Mouse (Mus musculus): ENCODE measurements around the gene Fabp1. TPM values are rescaled to one million over a fixed set of nuclear protein-coding genes. Genes with fewer than 3 reads are reported as not detected.

Gene Fabp1
- total and polyA plus RNA-seq, 3 experiments, result not detected

GRCm38 (mm10) chr6:71166551-71167169, 33.0 kb upstream of the Fabp1 start:
- H3K4me3 ChIP-seq (replicated peaks in 1 of 3; ENCODE audit: low read depth in 2 of 3, low read length in 2 of 3, poor library complexity in 1 of 3), result no peak overlapping the region
- no peaks in the 10 kb centered on the region for H3K27me3 ChIP-seq (replicated peaks)
- peak overlapping the region; percentile 69; the same call in 1 of the 2 replicates for H3K4me2 ChIP-seq (ENCODE audit: insufficient read depth, low read depth, poor library complexity, severe bottlenecking)
- no peaks in the 10 kb centered on the region for H3K9me3 ChIP-seq (replicated peaks; ENCODE audit: low read length)
- H3K27ac ChIP-seq (ENCODE audit: insufficient read depth, low read depth), result no peak overlapping the region
- H3K4me1 ChIP-seq (ENCODE audit: control insufficient read depth in 1 of 2, insufficient read depth in 2 of 2), result peaks cover 7 to 28% of the 10 kb centered on the region in 2 experiments
- DNase-seq (ENCODE audit: extremely low read depth), result peak; percentile 90
- H3K9ac ChIP-seq (ENCODE audit: insufficient read depth, low read depth), result peak overlapping the region; percentile 16; the same call in 1 of the 2 replicates
- no peaks in the 10 kb centered on the region for H3K79me2 ChIP-seq (replicated peaks; ENCODE audit: control insufficient read depth, extremely low read depth, insufficient read depth, poor library complexity, severe bottlenecking)
- in situ Hi-C loops (cut with MboI; ENCODE audit: low pct_ligation_motif_present, low pct_unique_long_range_greater_than_20kb, low sequenced_read_pairs) (loop anchor here (10.0 kb wide), 1 partner anchor 98 kb away; no protein-coding TSS in a partner anchor), dilution Hi-C loops (cut with MboI; ENCODE audit: extremely low pct_ligation_motif_present, extremely low pct_unique_long_range_greater_than_20kb, low sequenced_read_pairs) (no loop called here)
- TF ChIP-seq POLR2AphosphoS2 (IDR thresholded peaks at IDR 0.05; ENCODE audit: low read depth, low read length), result no peak
- no peak for TF ChIP-seq MAZ (IDR thresholded peaks at IDR 0.05; ENCODE audit: low read depth, low read length)
- TF ChIP-seq HCFC1 (IDR thresholded peaks at IDR 0.05; ENCODE audit: low read depth, low read length), result no peak; the same call in 1 of the 2 replicates
- 0 out of 2 replicates have a peak, but pooled peaks have one; percentile 64 for TF ChIP-seq MYC (IDR thresholded peaks at IDR 0.05; ENCODE audit: low read depth, low read length)
- peak; percentile 35 to 97; a peak in 3 of 4 replicates for TF ChIP-seq CTCF (conservative IDR thresholded peaks at IDR 0.05 in 1 of 2, IDR thresholded peaks at IDR 0.05 in 1 of 2; ENCODE audit: low read depth in 2 of 2, low read length in 2 of 2)
- TF ChIP-seq NRF1 (IDR thresholded peaks at IDR 0.05; ENCODE audit: low read depth, low read length), result no peak
- TF ChIP-seq E2F4 (IDR thresholded peaks at IDR 0.05; ENCODE audit: insufficient replicate concordance, low read depth, low read length), result no peak
- TF ChIP-seq ZKSCAN1 (IDR thresholded peaks at IDR 0.05; ENCODE audit: borderline replicate concordance, low read depth, low read length), result no peak
- TF ChIP-seq MXI1 (IDR thresholded peaks at IDR 0.05; ENCODE audit: low read depth, low read length), result 0 out of 2 replicates have a peak, but pooled peaks have one; percentile 35
- TF ChIP-seq USF1 (IDR thresholded peaks at IDR 0.05; ENCODE audit: low read depth, low read length), result no peak
- no peak for TF ChIP-seq GABPA (IDR thresholded peaks at IDR 0.05; ENCODE audit: insufficient replicate concordance, low read depth, low read length)
- no peak for TF ChIP-seq ELF1 (IDR thresholded peaks at IDR 0.05; ENCODE audit: low read depth, low read length)
- TF ChIP-seq TCF12 (IDR thresholded peaks at IDR 0.05; ENCODE audit: low read depth, low read length), result peak; percentile 91
- peak; percentile 43; the same call in 1 of the 2 replicates for TF ChIP-seq BHLHE40 (IDR thresholded peaks at IDR 0.05; ENCODE audit: low read depth, low read length)
- no peak for TF ChIP-seq USF2 (conservative IDR thresholded peaks at IDR 0.05; ENCODE audit: low read depth, low read length)
- TF ChIP-seq MAFK (IDR thresholded peaks at IDR 0.05; ENCODE audit: insufficient replicate concordance, low read length), result no peak
- no peak for TF ChIP-seq TBP (conservative IDR thresholded peaks at IDR 0.05; ENCODE audit: low read depth, low read length)
- TF ChIP-seq SIN3A (IDR thresholded peaks at IDR 0.05; ENCODE audit: low read length), result peak; percentile 87
- TF ChIP-seq ZNF384 (IDR thresholded peaks at IDR 0.05; ENCODE audit: low read depth, low read length), result peak; percentile 85
- TF ChIP-seq JUND (conservative IDR thresholded peaks at IDR 0.05; ENCODE audit: low read depth, low read length), result peak; percentile 84
- TF ChIP-seq CHD1 (IDR thresholded peaks at IDR 0.05; ENCODE audit: low read depth, low read length), result no peak
- peak; percentile 97 for TF ChIP-seq SMC3 (IDR thresholded peaks at IDR 0.05; ENCODE audit: low read depth, low read length)
- no peak for TF ChIP-seq CHD2 (IDR thresholded peaks at IDR 0.05; ENCODE audit: low read length)
- no peak for TF ChIP-seq KAT2A (IDR thresholded peaks at IDR 0.05; ENCODE audit: insufficient replicate concordance, low read length)
- peak; percentile 79 for TF ChIP-seq ETS1 (conservative IDR thresholded peaks at IDR 0.05; ENCODE audit: low read depth, low read length)
- TF ChIP-seq POLR2A (IDR thresholded peaks at IDR 0.05; ENCODE audit: low read depth, low read length), result no peak
- TF ChIP-seq RCOR1 (conservative IDR thresholded peaks at IDR 0.05; ENCODE audit: low read depth, low read length), result no peak
- peak; percentile 93 for TF ChIP-seq MEF2A (IDR thresholded peaks at IDR 0.05; ENCODE audit: borderline replicate concordance, low read depth, low read length)
- peak; percentile 76 for TF ChIP-seq JUN (IDR thresholded peaks at IDR 0.05; ENCODE audit: insufficient read depth, low read depth, low read length)
- no peak for TF ChIP-seq ZMIZ1 (IDR thresholded peaks at IDR 0.05; ENCODE audit: low read depth, low read length)
- TF ChIP-seq PAX5 (IDR thresholded peaks at IDR 0.05; ENCODE audit: low read length), result no peak
- peak; percentile 88 for TF ChIP-seq ZC3H11A (IDR thresholded peaks at IDR 0.05; ENCODE audit: low read depth, low read length)
- no peak; the same call in 1 of the 2 replicates for TF ChIP-seq MAX (IDR thresholded peaks at IDR 0.05; ENCODE audit: low read length)
- TF ChIP-seq IRF4 (IDR thresholded peaks at IDR 0.05; ENCODE audit: low read depth, low read length), result peak; percentile 93
- no peak; the same call in none of the 2 replicates for TF ChIP-seq RAD21 (IDR thresholded peaks at IDR 0.05; ENCODE audit: low read depth, low read length)
- TF ChIP-seq EP300 (IDR thresholded peaks at IDR 0.05; ENCODE audit: low read length), result peak; percentile 82
- TF ChIP-seq UBTF (IDR thresholded peaks at IDR 0.05; ENCODE audit: low read depth, low read length), result no peak
- peak; percentile 31; the same call in 1 of the 2 replicates for TF ChIP-seq NELFE (IDR thresholded peaks at IDR 0.05; ENCODE audit: low read depth, low read length)
- no peaks in the 10 kb centered on the region for H3K36me3 ChIP-seq (replicated peaks in 1 of 2; ENCODE audit: control insufficient read depth in 1 of 2, insufficient read depth in 1 of 2, low read length in 1 of 2)

Data from CH12.LX (cell line).